Mouse (Mus musculus): Measurements from ENCODE around the gene Gm36210.
"Not testable (repeated sequence)": the region's sequence is repeated elsewhere in the genome, so short reads cannot be mapped to it uniquely, and the experiment has no call there.

Gene Gm36210

DNA sequence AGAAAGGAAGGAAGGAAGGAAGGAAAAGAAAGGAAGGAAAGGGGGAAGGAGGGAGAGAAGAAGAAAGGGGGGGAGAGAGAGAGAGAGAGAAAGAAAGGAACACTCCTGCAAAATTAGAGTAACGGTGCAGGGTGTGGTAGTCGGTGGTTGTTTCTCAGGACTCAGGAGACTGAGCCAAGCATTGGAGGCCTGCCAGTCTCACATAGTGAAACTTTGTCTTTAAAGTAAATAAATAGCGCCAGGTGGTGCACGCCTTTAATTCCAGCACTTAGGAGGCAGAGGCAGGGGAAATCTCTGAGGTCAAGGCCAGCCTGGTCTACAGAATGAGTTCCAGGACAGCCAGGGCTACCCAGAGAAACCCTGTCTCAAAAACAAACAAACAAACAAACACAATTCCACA, 19.6 kb downstream of the Gm36210 start:
- in situ Hi-C loops (cut with MboI, MseI), result no loop called here

DNA sequence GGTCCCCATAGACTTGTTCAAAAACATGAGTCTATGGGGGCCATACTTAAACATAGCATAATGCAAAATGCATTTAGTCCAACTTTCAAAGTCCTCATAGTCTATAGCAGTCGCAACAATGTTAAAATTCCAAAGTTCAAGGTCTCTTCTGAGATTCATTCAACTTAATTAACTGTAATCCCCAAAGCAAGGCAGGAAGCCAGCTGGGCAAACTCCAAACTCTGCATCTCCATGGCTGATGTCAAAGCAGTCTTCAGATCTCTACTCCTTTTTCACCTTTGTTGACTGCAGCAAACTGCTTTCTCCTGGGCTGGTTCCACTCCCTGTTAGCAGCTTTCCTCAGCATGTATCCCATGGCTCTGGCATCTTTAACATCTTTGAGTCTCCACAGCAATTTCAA, 27.3 kb downstream of the Gm36210 start:
- in situ Hi-C loops (cut with MboI, MseI), result not testable (repeated sequence)

DNA sequence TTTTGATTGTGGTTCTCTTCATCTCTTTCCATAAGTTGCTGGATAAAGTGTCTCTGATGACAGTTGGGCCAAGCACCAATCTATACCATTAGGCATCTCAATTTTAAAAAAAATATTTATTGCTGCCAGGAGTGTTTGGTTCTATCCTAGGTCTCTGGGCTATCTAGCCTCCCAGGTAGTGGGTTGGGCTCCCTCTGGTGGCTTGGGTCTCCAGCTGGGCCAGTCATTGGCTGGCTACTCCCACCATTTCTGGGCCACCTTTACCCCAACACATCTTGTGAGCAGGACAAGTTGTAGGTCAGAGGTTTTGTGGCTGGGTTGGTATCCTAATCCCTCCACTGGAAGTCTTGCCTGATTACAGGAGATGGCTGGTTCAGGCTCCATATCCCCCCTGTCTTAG, 28.1 kb downstream of the Gm36210 start:
- in situ Hi-C loops (cut with MboI, MseI), result no loop called here

DNA sequence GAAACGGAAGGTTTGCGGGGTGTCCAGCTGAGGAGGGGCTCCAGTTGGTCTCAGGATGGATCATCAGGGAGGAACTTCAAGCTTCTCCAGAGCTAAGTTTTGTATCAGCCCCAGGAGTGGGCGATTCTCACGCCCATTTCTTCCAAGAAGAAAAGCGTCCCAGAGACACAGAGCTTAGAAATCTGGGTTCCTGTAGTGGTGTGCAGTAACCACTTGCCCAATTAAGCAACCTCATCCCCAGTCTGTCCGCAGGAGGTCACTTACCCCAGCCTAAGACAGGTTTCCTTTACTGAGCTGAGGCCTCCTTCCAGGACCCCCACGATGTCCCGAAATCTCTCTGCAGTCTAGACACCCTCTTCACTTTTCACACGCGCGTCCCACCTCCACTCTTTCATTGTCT, 29.1 kb downstream of the Gm36210 start:
- in situ Hi-C loops (cut with MboI, MseI), result no loop called here

- in situ Hi-C loops (cut with MboI, MseI), result no loop called here
Measured at GRCm38 (mm10) chr7:4876753-4877221, 29.5 kb downstream of the Gm36210 start, which contains the start of gene Isoc2a. Gene Isoc2a, plus strand, starts transcription at chr7:4877153.

- in situ Hi-C loops (cut with MboI, MseI), result no loop called here
Measured at GRCm38 (mm10) chr7:4870133-4870532, 36.2 kb downstream of the Gm36210 start, which contains the start of gene Isoc2b. Gene Isoc2b, minus strand, starts transcription at chr7:4870258.

DNA sequence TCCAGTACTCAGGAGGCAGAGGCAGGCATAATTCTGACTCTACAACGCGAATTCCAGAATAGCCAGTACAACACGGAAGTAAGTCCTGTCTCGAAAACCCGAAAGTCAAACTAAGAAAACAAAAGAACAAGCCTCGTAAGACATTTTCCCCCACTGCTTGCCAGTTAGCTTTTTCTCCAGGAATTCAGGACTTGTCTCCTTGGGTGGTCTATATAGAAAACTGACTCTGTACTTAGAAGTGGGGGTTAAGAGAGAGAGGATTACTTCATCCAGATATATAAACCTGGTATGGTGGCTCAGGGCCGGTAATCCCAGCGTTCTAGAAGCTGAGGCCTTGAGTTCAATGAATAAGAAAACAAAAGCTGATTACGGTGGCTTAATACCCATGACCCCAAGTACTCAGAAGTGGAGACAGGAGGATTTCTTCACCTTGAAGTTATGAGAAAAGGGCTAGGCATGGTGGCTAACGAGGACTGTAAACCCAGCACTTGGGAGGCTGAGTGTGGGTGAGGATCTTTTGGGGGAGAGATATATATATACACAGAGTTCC, 39.6 kb downstream of the Gm36210 start:
- in situ Hi-C loops (cut with MboI, MseI), result no loop called here

- in situ Hi-C loops (cut with MboI, MseI), result no loop called here
Measured at GRCm38 (mm10) chr7:4865579-4866493, 40.5 kb downstream of the Gm36210 start.

DNA sequence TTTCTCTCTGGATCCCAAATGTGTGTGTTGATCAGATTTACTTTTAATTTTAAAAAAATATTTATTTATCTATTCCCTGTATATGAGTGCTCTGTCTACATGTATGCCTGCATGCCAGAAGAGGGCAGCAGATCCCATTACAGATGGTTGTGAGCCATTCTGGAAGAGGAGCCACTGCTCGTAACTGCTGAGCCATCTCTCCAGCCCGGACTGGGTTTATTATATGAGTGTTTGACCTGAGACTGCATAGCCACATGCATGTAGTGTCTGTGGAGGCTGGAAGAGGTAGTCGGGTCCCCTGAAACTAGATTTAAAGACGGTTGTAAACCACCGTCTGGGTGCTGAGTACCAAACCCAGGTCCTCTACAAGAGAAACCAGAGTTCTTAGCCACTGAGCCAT, 41.2 kb downstream of the Gm36210 start:
- in situ Hi-C loops (cut with MboI, MseI), result no loop called here

- in situ Hi-C loops (cut with MboI, MseI), result no loop called here
Measured at GRCm38 (mm10) chr7:4864130-4864845, 42.0 kb downstream of the Gm36210 start.

GRCm38 (mm10) chr7:4863541-4864080, 42.7 kb downstream of the Gm36210 start:
- in situ Hi-C loops (cut with MboI, MseI), result no loop called here

- in situ Hi-C loops (cut with MboI, MseI), result no loop called here
Measured at GRCm38 (mm10) chr7:4863041-4863440, 43.3 kb downstream of the Gm36210 start.

- in situ Hi-C loops (cut with MboI, MseI), result not testable (repeated sequence)
Measured at GRCm38 (mm10) chr7:4860926-4861325, 45.4 kb downstream of the Gm36210 start.

DNA sequence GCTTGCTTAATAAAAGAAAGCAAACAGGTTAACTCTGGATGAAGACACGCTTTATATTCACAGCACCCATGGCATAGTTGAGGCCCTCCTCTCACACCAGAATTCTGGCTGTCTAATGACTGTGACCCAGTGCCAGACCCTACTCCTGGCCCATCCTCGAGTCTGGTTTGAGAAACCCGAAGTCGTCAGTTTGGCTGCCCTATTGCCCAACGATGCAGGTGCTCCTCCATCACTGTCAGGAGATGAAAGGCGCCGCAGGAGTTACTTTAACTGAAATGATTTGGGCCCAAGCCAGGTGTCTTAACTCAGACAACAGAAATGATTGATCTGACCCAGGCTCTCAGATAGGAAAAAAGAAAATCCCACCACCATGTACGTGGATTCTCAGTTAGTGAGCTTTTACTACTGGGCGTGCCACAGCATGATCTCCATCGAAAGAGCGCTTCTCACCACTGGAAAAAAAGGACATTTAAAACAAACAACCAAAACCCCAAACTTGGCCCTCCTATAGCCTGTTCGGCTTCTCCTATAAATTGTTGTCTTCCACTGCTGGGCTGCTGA, 46.8 kb downstream of the Gm36210 start:
- in situ Hi-C loops (cut with MboI, MseI), result no loop called here

DNA sequence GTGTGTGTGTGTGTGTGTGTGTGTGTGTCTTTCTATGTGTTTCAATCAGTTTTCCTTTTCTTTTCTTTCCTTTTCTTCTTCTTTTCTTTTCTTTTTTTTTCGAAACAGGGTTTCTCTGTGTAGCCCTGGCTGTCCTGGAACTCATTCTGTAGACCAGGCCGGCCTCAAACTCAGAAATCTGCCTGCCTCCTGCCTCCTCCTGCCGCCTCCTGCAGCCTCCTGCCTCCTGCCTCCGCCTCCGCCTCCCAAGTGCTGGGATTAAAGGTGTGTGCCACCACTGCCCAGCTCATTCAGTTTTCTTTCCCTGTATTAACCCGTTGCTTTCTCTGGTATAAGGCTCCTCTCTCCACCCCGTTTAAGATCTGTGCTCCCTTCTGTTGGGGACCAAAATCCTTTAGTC, 49.0 kb downstream of the Gm36210 start:
- in situ Hi-C loops (cut with MboI, MseI), result no loop called here

DNA sequence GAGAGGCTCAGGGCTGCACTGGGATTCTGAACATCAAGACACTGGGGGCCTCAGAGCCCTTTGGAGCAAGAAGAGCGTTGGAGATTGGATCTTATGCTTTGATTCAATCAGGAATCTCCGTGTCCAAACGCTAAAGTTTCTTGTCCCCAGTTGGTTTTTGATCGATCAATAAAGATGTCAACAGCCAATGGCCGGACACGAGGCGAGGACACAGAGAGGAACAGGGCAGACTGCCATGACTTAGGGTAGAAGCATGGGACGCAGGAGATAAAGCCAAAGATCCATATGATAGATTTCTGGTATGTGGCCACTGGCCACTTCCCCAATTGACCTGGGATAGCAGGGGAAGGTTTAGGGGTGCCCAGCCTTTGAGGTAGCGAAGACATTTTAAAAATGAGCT, 49.8 kb downstream of the Gm36210 start:
- in situ Hi-C loops (cut with MboI, MseI), result no loop called here

- in situ Hi-C loops (cut with MboI, MseI), result no loop called here
Measured at GRCm38 (mm10) chr7:4853613-4854012, 52.7 kb downstream of the Gm36210 start.

GRCm38 (mm10) chr7:4851315-4851688, 55.0 kb downstream of the Gm36210 start:
- in situ Hi-C loops (cut with MboI, MseI), result no loop called here

- in situ Hi-C loops (cut with MboI, MseI), result no loop called here
Measured at GRCm38 (mm10) chr7:4850621-4851314, 55.5 kb downstream of the Gm36210 start.

GRCm38 (mm10) chr7:4849372-4849771, 56.9 kb downstream of the Gm36210 start:
- in situ Hi-C loops (cut with MboI, MseI), result no loop called here

Data from T-helper 2 cell (primary cell).